Mouse (Mus musculus) adrenal gland, postnatal 14 days (tissue): ENCODE data around the gene Crybg2. TPM values are rescaled to one million over a fixed set of nuclear protein-coding genes. Genes with fewer than 3 reads are reported as not detected.

Experiments
- total RNA-seq: library from RNA; stranded (reverse); gene quantifications from 2 replicates; pipeline ENCODE4 v1.2.3, GENCODE M21; 2021

Gene Crybg2
- total RNA-seq, 1 experiment from 2014 or later, result not detected

Other genes with a start within 250 kb of the Crybg2 start
- gene Rps6ka1, start 173.0 kb upstream of the Crybg2 start, total RNA-seq, result 17.9 and 19.9 TPM in 2 replicates
- 325 and 351 TPM in 2 replicates for gene Hmgn2, start 92.2 kb upstream of the Crybg2 start, total RNA-seq
- 32.1 and 35.2 TPM in 2 replicates for gene Dhdds, start 59.9 kb upstream of the Crybg2 start, total RNA-seq
- not detected in 2 replicates for gene Lin28a, start 42.0 kb upstream of the Crybg2 start, total RNA-seq
- gene Zfp683, start 7.0 kb upstream of the Crybg2 start, total RNA-seq, result 0.26 TPM in 1 of 2 replicates, not detected in the other
- gene Cd52, start 34.3 kb downstream of the Crybg2 start, total RNA-seq, result 9.3 and 78.8 TPM in 2 replicates
- gene Ubxn11, start 41.8 kb downstream of the Crybg2 start, total RNA-seq, result 6.2 and 8.4 TPM in 2 replicates
- 79.0 and 117 TPM in 2 replicates for gene Sh3bgrl3, start 68.0 kb downstream of the Crybg2 start, total RNA-seq
- gene Cep85, start 126.3 kb downstream of the Crybg2 start, total RNA-seq, result 20.6 and 24.6 TPM in 2 replicates
- gene Gm7534, start 142.2 kb downstream of the Crybg2 start, total RNA-seq, result not detected in 2 replicates
- not detected in 2 replicates for gene Catsper4, start 166.6 kb downstream of the Crybg2 start, total RNA-seq
- gene Cnksr1, start 177.6 kb downstream of the Crybg2 start, total RNA-seq, result 0.15 TPM in 1 of 2 replicates, not detected in the other
- not detected in 2 replicates for gene E130218I03Rik, start 182.8 kb downstream of the Crybg2 start, total RNA-seq
- 8.4 and 9.7 TPM in 2 replicates for gene Zfp593, start 184.8 kb downstream of the Crybg2 start, total RNA-seq
- gene Gm30191, start 186.1 kb downstream of the Crybg2 start, total RNA-seq, result not detected in 2 replicates
- 11.4 and 13.8 TPM in 2 replicates for gene Grrp1, start 193.3 kb downstream of the Crybg2 start, total RNA-seq
- gene Pdik1l, start 227.1 kb downstream of the Crybg2 start, total RNA-seq, result 18.1 and 20.7 TPM in 2 replicates